Mouse (Mus musculus) kidney, adult 9 months (tissue): ENCODE results near the gene Stap2.

ENCODE experiments used
- DNase-seq: peaks from one replicate; pipeline ENCODE4 v3.0.0; 2022

Gene Stap2

DNA sequence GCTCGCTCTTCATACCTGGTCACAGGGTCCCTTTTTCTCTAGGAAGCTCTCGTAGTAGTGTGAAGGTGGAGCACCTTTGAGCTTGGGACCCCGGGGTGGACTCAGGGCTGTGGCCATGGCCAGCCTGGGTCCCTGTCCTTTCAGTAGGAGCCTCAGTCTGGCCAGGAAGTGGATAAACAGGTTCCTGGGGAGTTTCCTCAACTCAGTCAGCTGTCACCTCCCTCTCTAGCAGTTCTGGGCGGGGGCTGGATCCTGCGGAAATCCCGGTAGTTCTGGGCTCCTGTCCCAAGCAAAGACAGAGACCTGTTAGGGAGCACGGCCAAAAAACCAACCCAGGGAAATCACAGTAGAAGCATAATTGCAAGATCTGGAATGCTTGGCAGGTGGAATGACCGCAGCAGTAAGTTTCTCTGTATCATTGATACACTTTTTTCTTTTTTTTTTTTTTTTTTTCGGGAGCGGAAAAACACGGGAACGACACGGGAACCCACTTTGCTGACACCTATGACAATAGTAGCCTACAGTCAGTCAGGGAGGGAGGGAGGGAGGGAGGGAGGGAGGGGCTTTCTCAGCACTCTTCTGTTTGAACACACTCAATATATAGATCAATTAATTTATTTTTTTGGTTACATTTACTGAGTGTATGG is at the start of gene Stap2, which contains the start of gene Mpnd:
Stap2 (minus strand) TSS at position 170 of the 647 bp plus-strand sequence.
Mpnd (plus strand) TSS at position 297 of the 647 bp plus-strand sequence.
- peak; percentile 62 for DNase-seq

DNA sequence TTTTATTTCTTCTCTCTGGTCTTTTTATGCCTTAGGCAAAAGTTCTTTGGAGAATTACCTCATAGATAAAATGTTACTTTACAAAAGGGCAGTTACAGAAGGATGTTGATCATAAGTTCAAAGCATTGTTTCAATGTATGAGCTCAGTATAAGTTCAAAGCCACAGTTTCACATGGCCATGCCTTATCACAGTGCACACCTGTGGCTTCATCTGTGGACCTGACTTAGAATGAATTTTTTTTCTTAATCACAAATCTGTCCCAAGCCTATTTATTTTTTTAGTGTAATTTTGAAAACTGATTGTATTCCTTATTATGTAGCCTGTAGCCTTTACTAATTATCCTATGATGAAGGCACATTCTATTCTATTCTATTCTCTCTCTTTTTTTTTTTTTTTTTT is 49.6 kb upstream of the Stap2 start:
- no peak for DNase-seq

DNA sequence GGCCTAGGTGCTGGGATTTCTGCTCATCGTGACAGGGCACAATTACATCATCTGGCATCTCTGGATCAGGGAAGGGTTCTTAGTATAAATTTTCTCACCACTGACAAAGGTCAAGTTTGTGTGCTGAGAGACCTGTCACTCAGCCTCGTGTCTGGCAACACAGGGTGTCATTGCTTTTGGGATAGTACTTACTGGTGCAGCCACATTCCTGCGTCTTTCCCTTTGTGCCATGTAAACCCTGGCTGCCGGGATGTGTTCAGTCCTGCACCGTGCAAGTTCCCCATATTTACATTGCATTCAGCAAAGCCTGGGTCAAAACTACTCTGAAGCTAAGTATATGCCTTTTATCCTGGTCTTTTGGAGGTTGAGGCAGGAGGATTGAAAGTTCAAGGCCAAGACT is 46.0 kb upstream of the Stap2 start:
- DNase-seq = no peak

DNA sequence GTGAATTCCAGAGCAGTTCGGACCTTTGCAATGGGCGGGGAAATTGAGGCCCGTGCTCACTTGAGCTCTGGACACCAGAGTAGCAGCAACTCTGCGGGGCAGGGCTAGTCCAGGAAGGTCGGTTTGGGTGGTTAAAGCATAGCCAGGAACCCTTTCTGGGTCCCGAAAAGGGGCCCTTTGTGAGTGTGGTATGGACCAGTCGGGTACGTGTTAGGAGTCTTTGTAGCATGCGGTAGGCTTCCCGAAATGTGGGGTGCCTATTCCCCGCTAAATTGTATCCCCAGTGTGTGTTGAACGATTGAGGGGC is 35.4 kb upstream of the Stap2 start:
- no peak for DNase-seq

DNA sequence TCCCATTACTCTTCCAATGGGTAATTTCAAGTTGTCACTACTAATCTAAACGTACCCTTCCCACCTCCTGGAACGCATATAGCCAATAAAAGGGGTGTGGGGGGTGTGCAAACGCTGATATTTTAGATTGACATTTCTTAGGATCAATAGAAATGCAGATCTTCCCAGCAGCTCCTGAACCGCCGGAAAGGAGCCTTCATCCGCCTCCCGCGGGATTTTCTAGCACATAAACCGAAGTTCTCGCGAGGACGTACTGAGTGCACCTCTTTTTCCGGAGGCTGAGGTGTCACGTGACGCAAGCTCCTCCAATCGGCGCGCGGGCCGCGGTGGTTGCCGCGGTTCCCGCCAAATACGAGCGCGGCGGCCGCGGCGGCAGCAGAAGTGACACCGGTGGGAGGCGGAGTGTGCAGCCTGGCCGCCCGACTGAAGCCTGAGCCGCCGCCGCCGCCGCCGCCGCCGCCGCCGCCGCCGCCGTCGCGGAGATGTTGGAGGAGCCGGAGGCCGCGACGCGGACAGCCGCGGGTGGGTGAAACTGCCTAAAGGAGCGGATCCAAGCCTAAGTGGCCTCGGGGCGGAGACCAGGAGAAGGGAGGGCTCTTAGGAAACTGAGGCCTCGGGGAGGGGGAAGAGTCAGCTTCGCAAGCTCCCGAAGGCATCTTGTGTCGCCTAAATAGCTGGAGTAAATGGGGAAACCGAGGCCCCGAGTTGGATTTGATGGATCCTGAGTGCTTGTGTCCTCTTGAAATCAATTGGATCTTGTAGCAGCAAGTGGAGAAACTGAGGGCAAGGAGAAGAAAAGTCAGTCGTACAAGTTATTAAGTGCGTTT is 34.9 kb upstream of the Stap2 start, which contains the start of gene Chaf1a:
Chaf1a (plus strand) TSS at position 410 of the 827 bp plus-strand sequence.
- peak; percentile 99 for DNase-seq

DNA sequence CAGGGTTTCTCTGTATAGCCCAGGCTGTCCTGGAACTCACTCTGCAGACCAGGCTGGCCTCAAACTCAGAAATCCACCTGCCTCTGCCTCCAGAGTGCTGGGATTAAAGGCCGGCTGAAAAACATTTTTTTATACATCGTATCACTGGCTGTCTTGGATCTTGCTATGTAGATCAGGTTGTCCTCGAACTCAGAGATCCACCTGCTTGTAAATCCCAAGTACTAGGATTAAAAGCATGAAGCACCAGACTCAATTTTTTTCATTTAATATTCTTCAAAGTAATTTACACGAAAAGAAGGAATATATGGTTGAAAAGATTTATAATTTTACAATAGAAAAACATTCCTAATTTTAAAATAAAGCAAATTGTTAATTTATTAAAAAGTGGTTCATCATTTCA is 34.0 kb upstream of the Stap2 start:
- DNase-seq = no peak

DNA sequence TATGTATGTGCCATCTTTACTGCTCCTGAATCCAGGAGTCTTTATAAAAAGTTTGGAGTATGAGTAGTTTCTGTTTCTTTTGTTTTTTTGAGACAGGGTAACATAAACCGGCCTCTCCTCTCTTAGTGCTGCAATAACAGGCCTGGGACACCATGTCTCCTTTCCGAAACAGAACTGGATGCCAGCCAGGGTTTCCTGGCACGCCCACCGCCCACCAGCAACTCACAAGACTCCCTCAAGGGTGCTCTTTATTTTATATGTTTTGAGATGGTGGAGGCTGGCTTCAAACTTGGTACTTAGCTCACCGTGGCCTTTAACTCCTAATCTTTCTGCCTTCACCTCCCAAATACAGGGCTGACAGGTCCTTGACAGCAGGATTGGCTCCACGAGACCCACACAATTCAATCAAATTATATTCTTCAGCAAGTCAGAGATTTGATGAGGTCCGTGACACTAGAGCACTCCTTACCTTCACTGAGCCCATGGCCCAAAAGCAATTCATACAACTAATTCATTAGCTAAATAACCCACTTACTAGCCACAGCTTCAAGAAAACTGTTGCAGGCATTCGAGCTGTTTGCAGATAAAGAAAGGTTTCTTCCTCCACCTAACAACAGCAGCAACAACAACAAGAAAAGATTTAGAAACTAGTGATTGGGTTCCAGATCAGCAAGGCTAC is 33.3 kb upstream of the Stap2 start:
- no peak for DNase-seq

DNA sequence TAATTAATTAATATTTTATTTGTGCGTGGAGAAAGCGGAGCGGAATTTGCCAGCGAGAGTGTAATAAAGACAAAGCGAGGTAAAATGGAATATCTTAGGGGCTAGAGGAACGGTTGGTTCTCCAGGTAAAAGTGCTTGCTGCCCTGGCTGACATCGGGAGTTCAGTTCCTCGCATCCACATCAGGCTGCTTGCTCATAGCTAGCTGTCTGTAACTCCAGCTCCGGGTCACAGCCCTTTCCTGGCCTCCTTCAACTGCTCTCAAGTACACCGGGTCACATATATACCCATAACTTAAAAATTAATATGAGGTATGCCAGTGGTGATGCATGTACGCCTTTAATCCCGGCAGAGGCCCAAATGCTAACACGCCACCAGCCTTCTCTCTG is 31.5 kb upstream of the Stap2 start:
- no peak for DNase-seq

DNA sequence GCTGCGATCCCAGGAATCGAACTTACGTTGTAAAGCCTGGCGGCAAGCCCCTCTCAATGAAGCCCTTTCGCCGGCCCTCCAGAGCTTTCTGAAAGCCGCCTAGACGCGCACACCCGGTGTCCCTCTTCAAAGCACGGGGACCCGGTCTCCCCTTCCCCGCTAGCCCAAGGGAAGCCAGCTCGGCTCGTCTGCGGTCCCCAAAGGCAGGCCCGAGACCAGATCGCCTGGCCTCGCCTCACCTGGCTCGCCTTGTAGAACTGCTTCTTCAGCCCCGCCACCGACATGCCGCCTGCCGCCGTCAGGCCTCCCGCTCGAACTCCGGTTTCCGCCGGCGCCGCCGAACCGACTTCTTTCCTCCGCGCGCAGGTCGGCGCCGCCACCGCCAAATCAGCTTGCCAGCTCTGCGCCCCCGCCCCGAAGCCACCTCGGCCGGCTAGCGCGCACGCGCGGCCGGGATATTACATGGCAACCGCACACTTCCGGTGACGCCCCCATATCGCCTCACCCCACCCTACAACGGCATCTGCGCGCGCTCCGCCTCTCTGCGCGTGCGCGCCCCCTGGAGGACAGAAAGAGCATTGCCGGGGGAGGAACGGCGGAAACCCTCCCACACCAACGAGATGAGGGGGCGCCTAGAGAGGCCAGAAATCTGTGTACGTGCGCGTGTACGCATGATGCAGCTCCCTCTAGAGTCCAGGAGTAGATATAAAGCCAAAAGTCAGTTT is 31.0 kb upstream of the Stap2 start, which contains the start of gene Sh3gl1:
Sh3gl1 (minus strand) TSS at position 460 of the 725 bp plus-strand sequence.
- DNase-seq = peak; percentile 99

DNA sequence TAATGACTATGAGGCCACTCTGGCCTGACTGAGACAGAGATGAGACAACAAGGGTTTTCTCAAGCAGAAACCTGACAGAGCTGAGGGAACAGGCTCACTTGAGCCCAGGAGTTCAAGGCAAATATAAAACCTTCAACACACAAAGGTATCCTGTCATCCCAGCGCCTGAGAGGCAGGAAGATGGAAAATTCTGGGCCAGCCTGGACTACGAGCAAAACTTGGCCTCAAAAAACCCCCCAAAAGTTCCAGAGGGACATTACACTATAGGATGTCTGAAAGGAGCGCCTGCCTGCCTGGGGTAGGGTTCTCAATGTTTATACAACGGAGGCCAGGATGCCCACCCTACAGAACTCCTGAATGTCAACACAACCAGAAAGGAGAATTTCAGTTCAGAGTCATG is 29.8 kb upstream of the Stap2 start:
- no peak for DNase-seq

DNA sequence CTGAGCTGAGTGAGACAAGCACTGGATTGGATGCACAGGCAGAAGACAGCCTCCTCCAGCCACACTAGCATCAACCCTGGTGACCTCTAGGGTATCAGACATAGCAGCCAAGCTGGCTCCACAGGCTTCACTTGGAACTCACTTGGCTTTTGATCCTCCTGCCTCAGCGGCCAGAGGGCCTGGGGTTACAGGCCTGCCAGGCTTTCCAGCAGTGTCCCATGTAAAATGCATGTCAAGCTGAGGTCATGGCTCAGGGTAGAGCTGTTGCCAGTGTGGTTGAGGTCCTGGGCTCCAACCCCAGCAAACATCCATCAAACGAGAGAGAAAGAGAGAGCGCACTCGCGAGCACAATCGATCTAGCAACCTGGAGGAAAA is 29.3 kb upstream of the Stap2 start:
- no peak for DNase-seq

DNA sequence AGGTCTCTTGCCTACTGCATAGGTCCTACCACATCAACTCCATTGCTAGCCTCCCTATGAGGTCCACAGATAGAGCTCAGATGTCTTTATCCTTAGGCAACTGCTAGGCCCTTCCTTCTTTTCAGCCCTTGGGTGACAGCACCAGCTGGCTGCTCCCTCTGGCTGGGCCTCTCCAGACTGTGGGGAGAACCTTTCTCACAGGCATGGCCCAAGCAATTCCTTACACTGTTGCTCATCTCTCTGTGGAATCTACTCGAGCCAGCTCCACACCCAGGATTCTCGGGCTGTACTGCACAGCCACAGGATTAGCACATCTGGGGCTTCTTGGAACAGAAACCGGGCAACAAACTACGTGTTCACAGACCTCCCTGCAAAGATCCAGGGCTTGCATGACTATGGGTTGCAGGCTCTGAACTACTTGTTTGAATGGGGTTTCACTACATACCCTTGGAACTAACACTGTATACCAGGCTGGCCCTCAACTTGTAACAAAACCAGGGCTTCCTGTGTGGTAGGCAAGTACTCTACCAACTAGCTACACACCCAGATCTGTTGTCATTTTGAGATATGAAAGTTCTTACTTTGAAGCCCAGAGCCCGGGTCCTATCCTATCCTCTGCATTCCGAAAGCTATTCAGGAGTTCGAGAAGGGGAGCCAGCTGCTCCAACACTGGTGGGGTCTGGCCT is 28.8 kb upstream of the Stap2 start:
- DNase-seq = no peak

DNA sequence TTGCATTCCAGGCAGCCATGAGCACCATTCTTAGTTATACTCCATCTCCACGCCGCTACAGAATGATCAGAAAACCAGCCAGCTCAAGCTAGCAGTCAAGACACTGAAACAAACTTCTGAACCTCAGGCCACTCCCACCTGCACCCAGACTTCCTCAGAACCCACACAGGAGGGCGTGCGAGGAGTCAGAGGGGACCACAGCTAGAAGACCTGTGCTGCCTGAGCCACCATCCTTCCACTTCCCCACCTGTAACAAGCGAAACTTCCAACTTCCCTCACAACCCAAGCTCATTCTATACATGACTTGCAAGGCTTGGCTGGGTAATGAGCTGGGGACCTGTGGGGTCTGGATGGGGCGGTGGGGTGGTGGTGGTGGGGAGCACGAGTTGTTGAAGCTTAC is 27.4 kb upstream of the Stap2 start:
- no peak for DNase-seq

DNA sequence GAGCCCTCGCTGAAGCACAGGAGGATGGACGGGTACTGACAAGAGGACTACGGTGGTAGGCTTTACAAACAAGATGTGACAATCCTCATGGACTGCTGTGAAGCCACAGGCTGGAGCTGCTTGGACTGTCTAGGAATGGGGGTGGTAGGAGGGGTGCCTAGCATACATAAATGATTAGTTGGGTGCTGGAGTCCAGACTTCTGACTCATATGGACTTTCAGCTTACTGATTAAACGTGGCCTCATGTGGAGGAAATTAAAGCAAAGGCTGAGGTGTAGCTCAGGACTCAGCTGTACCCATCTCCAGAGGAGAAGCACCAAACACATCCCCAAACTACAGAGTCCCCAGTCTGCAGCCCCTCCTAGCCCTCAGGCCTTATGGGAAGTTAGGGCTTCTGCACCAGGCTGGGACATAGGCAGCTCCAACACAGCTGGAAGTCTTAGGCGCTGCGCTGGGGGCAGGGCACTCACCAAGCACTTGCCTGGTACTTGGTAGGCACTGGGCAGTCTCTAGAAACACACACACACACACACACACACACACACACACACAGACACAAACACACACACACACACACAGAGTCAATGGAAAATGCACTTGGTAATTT is 26.8 kb upstream of the Stap2 start:
- DNase-seq = peak; percentile 67

DNA sequence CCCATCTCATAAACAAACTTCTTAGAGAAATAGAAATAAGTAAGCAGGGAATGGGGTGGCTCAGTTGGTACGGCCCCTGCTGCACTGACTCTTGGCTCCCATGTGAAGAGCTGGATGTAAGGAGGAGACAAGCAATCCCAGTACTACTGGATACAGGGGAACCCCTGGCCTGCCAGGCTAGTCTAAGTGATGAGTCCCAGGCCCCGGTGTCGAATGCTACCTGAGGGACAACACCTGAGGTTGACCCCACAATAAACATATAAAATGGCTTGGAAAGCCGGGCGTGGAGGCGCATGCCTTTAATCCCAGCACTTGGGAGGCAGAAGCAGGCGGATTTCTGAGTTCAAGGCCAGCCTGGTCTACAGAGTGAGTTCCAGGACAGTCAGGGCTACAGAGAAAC is 26.0 kb upstream of the Stap2 start:
- no peak for DNase-seq

DNA sequence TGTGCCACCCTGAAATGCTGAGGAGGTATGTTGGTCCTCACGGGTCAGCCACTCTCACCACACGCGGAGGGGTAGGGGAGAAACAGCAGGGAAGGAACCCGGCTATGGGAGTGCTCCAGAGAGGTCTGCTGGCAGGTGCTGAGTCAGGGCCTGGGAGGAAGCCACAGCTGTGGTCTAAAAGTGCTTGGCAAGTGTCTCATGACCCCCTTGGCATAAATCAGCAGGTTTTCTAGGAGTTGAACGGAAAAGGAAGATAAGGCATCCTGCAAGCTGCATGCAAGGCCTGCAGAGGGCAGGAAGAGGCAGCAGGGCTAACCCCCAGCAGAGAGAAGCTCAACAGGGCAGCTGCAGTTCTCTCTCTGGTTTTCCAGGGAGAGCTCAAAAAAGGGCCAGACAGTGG is 25.5 kb upstream of the Stap2 start:
- peak; percentile 80 for DNase-seq

DNA sequence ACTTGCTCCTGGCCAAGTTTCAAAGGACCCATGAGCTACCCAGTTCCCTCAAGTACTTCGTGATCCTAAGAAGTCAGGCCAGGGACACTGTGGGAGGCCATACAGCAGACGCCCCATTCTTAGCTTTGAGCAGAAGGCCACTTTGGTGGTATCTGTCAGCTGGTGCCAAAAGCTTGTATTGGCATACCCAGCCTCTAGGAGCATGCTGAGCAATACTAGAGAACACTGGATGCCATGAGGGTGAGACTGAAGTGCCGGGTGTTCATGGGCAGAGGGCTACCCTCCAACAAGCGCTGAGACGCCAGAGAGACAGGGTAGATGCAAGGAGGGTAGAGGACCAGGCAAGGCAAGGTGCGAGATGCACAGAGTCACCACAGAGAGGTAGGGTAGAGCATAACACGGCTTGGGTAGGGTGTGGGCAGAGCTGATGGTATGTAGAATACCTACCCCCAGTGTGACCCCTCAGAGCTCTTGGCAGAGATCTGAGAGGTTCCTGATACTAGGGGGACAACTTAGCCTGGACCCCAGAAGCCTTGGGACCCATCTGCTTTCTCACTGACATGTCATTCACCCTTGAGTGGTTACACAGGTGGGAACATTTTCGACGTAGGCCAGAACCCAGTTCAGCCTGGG is 25.0 kb upstream of the Stap2 start:
- DNase-seq = no peak

DNA sequence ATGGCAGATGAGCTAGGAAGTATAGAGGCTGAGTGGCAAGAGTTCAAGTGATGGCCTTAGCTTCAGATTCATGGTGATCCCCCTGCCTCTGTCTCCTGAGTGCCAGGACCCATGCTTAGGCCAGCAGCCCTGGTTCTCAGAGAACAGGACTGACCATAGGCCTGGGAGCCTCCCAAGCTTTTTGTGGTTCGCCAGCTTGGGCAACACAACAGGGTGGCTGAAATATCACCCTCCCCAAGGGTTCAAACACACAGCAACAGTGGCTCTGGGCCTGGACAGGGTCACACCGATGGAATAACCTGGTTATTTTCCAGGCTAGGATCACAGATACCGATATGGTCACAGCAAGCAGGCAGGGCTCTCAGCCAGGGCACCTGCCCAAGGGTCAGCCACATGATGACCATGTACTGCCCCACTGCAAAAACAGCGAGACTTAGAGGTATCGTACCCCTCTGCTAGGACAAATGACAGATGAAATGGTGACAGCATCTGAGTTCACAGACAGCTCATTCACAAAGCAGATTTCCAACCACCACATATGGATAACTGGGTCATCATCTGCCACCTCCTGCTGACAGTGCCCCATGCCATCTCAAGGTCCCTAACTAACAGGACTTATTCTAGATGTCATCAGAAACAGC is 22.5 kb upstream of the Stap2 start:
- no peak for DNase-seq

DNA sequence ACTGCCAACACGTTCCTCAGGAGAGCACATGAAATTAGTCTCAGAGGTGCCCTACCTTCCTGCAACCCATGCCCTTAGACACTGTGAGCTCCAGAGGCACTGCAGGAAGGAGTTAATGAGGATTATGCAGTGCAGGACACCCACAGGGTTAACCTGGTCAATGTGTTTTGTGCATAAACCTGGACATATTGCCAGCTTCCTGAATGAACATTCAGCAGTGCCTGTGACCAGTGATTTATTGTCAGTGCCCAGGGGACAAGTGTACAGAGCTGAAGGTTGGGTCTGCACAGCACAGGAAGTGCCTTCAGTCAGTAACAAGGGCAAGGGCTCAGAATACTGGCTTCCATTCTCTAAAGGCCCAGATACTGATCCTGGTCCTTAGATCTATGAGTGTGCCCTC is 21.5 kb upstream of the Stap2 start:
- no peak for DNase-seq

DNA sequence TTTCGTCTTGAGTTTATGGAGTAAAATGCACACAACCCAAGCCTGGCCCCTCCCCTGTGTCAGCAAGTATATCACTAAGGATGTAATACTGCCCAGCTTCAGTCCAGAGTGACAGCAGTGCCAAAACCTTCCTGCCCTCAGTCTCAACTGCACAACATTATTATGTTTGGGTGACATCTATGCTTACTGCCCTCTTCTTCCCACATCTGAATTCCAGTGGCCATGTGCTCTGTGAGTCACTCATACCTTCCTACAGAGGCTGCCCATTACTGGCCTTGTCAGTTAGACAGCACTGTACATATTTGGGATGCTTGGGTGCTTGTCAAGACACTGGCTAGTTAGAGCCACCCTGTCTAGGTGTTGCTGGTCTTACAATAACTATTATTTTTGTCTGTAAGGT is 20.9 kb upstream of the Stap2 start:
- no peak for DNase-seq

DNA sequence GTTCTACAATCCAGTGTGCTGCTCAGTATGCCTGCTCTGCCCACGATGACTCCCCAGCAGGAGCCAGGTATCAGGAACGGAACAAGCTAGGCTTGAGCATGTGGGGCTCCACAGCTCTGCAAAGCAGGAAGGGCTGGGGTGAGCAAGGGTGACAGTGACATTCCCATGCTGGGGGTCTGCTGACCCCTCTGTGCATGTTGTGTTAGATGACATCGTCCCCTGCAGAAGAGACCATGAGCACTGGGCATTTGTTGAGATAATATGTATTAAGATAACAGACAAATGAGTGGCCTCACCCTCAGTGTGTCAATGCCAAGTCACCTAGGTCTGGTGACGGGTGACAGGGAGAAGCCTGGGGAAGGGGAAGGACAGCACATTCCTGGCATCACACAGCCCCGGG is 19.5 kb upstream of the Stap2 start:
- DNase-seq = no peak
